Mouse (Mus musculus) cerebellum, adult 9-11 months (tissue): ENCODE measurements around the gene Ccdc71.
A peak's percentile ranks its signal among the peaks of the same experiment; 100 is the strongest.

Experiments used
- DNase-seq: peaks from one replicate; pipeline ENCODE4 v3.0.0; 2022

Gene Ccdc71

DNA sequence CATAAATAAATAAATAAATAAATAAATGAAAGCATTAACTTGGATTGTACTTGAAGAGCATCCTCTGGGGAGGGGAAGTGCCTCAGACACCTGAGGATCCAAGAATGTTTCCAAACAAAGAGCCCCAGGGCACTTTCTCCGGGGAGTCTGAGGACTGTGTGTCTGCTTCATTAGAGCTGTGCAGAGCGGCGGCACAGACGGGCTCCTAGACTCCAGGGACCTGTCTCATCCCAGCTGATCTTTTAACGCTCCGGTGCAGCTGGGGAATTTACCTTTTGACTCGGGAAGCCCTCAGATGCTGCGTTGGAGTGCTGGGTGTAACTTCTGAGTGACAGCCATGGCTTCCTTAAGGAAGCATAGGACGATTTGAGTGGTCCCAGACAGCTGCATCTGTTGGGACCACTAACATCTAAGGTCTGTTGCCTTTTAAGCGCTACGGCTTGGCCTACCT lies 879 bp downstream of the Ccdc71 start, which contains the start of gene Klhdc8b:
Klhdc8b (minus strand) TSS at position 401 of the 451 bp plus-strand sequence.
- DNase-seq, result no peak

DNA sequence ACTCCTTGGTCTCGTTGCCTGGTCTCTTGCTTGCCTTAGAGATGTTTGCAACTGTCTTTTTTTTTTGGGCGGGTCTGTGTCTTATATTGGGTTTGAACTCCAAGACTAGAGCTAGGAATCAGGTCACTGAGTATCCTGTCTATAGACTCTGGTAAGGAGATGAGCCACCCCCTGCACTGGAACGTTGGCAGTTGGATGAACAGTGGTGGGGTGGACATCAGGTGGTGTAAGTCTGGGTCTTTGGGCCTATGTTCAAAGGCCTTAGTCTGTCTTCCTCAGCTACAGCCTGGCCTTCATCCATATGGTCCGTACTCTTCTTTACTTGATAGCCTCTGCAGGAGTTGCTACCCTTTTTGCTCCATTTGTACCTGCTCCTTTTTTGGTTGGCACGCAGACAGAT lies 1.3 kb downstream of the Ccdc71 start:
- DNase-seq, result no peak

DNA sequence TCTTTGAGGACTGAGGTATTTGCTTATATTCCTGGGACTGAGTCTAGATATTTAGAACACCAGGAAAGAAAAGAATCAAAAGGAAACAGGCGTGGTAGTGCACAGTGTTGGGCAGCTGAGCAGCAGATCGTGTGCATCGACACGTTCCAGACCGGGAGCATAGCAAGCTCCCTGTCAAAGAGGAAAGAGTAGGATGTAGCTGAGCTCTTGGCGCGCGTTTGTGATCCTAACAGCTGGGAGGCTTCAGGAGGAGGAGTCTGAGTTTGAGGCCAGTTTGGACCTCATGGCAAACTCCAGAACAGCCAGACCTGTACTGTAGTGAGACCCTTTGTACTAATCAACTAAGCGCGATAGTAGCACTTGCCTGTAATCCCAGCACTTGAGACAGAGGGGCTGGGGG lies 1.9 kb downstream of the Ccdc71 start:
- DNase-seq, result no peak

DNA sequence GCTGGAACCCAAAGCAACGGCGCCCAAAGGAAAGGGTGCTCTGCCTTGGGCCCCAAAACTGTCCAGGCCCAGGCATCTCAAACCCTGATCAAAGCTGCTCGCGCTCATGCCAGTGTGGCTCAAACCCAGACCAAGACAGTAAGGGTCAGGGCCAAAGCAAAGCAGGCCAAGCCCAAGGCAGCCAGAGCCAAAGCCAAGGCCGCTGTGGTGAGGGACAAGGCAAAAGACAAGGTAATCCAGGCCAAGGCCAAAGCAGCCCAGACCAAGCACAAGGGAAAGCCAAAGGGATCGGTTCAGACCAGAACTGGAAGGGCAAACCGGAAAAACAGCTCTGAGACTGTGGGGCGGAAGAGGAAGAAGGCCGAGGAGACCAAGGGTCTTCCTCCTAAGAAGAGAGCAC lies 3.4 kb downstream of the Ccdc71 start:
- no peak for DNase-seq

DNA sequence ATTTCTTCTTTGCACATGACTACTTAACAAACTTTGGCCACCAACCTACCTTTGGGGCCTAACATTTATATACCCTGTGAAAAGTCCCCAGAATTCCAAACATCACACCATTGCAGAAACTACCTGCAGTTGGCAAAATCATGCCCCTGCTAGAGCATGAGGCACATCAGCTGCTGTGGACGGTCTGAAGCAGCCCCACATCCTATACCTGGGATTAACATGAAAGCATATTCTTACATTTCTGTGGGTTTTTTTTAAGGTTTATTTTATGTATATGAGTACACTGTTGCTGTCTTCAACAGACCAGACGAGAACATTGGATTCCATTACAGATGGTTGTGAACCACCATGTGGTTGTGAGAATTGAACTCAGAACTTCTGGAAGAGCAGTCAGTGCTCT lies 5.9 kb downstream of the Ccdc71 start:
- no peak for DNase-seq

DNA sequence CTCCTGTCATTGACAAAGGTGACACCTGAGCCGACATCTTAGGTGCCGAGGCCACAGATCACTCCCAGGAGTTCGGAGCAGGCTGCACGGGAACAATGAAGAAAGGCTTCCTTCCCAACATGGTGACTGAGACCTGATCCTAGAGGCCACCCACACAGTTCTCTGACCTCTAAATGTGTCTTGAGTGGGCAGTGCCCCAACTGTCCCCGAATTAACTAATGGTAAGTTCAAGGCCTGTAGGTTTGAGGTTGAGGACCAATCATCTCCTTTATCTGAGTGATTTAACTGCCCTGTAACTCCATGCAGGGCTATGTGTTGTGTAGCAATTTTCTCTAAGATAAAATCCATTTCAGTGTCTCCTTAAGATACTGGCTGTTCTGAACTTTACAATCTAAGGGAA lies 9.1 kb downstream of the Ccdc71 start:
- no peak for DNase-seq

DNA sequence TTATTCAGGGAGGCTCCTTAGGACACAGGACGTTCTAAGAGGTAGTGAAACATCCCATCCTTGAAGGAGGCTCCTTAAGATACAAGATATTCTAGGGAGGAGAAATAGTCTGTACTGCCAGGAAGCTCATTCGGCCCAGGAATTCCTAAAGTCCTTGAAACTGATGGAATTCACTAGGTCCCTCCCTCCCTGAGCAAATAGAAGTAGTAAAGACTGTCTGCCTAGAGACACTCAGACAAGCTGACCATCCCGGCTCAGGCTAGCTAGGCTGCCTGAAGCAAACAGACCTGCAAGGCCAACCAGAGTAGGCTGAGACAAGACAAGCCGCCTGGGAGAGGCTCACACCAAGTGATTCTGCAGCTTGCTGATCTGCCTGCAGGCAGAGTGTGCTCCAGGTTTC lies 9.5 kb downstream of the Ccdc71 start:
- no peak for DNase-seq

DNA sequence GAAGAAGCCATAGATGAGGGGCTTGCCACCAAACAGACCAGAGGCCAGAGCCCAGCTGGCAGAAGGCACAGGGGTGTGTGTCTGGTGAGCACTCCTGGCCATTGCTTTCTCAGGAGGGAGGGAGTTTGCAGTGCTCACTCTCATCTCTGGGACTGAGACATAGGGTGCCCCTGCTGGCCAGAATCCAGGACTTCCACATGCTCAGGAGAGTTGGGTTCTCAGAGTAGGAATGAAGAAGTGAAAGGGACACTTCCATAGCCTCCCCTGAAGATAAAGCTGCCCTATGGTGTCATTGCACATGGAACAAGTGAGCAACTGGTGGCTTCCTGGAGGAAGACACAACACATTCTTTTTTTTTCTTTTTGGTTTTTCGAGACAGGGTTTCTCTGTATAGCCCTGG lies 14.2 kb downstream of the Ccdc71 start:
- DNase-seq, result no peak

DNA sequence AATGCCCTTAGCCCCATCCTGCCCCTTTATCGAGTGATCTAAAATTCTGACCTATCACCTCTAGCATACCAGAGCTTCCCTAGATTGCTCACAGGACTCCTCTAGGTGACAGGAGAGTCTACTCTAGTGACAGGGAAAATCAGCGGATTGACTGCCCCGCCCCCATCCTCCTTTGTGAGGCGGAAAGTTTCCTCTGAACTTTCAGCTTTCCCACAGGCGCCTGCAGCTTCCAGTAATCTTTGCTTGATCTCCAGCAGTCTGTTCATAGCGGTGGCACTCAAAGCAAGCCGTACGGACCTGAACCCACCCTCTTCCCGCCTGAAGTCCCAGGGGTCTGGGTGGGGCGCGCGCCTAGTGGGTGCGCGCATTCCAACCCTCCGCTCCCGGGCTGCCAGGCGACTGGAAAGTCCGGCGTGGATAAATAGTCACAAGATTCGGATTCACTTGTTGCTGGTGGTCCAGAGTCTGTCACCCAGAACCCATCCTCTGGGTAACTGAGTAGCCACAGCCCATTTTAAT lies 18.4 kb downstream of the Ccdc71 start:
- no peak for DNase-seq

DNA sequence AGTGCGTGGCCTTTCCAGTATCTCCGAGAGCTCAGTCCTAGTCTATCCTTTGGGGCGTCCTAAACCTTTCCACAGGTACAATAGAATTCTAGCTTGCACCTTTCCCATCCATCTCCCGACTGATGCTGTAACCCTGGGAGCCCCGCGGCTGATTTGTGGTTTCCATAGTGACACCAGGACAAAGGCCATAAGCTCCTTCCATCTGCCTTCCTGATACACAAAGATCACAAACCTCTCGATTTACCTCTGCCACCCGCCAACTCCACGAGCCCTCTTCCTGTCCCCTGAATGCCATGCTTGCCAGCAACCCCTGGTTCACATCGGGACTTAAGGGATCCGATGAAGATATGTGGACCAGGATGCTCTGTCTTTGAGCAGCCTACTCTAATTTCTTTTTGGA lies 18.9 kb downstream of the Ccdc71 start:
- no peak for DNase-seq

DNA sequence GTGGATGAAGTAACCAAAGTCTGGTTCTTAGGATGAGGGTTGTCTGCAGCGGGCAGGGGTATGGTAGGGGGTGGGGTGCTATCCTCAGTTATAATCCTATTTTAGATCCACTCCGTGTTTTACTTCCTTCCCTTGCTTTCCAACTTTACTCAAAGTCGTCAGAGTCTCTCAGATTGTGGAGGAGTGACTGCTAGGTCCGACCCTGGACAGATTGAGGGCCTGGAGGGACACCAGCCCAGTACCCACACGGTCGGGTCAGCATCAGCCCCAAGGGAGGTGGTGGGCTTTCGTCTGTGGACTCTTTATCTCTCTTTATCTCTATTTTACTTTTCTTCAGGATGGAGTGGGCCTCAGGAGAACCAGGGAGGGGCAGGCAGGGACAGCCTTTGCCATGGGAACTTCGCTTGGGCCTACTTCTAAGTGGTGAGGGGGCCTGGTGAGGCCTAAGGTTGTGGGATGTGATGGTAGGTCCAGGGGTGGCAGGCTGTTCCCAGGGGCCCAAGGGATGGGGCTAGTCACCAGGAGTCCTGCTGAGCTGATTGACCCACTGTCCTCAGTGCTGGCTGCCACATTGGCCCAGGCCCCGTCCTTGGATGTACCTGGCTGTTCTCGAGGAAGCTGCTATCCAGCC lies 19.5 kb downstream of the Ccdc71 start, which contains the start of gene Lamb2:
Lamb2 (plus strand) TSS at position 16 of the 631 bp plus-strand sequence.
- DNase-seq, result no peak

DNA sequence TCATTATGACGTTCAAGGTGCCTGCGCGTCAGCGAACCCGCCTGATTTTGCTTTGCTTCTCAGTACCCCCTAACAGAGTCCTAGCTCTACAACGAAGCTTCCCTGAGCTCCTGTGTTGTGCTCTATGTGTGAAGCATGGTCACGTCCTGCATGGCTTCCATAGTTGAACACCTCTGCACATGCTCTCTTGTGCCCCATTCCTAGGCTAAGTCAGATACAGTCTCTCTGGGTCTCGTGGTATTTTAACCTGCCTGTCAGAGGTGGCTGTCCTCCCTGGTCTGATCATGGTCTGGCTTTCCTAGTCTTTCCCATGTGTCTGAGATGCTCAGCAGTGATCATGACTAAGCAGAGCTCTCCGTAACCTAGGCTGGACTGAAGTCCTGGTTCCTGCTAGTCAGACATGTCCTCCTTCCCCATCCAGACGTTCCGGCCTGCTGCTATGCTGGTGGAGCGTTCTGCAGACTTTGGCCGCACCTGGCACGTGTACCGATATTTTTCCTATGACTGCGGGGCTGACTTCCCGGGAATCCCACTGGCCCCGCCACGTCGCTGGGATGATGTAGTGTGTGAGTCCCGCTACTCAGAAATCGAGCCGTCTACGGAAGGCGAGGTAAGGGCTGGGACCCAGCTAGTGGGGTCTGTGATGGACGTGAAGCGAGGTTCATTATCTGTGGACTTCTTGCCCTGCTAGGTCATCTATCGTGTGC lies 20.6 kb downstream of the Ccdc71 start:
- DNase-seq, result no peak

DNA sequence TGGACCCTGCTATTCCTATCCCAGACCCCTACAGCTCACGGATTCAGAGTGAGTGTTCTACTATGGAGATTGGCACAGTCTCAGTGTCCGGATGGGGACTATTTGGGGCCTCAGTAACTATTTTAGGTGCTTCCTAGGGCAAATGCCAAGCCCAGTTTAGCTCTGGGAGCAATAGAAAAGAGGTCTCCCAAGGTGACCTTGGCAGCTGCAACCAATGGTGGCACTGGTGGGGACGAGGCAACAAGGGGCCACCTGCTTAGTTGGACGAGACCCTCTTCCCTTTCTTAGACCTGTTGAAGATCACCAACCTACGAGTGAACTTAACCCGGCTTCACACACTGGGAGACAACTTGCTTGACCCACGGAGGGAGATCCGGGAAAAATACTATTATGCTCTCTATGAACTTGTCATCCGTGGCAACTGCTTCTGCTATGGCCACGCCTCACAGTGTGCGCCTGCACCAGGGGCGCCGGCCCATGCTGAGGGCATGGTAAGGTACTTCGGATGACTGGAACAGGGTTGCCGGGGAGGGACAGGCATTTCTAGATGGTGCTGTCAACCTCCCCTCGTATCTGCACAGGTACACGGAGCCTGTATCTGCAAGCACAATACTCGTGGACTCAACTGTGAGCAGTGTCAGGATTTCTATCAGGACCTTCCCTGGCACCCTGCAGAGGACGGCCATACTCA lies 21.3 kb downstream of the Ccdc71 start:
- no peak for DNase-seq

DNA sequence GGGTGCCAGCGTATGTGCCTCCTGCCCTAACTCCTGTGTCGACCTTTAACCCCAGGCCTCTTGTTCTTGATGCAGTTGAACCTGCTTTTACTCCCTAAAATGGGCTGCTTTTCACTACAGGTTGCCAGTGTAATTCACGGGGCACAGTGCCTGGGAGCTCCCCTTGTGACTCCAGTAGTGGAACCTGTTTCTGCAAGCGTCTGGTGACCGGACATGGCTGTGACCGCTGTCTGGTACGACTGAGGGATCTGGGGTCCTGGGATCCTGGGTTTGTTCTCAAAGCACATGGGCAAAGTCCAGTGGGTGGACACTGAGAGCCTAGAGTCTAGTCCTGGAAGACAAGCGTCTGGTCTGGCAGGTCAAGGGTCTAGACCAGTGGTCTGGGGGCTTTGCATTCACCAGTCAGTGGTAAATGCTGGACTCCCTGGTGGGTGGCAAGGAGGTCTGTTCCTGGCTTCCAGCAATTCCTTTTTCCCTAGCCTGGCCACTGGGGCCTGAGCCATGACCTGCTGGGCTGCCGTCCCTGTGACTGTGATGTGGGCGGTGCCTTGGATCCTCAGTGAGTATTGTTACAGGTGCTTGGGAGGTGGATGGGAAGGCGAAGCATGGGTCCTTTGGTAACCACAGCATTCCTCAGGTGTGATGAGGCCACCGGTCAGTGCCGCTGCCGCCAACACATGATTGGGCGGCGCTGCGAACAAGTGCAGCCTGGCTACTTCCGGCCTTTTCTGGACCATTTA lies 22.9 kb downstream of the Ccdc71 start:
- DNase-seq, result no peak

DNA sequence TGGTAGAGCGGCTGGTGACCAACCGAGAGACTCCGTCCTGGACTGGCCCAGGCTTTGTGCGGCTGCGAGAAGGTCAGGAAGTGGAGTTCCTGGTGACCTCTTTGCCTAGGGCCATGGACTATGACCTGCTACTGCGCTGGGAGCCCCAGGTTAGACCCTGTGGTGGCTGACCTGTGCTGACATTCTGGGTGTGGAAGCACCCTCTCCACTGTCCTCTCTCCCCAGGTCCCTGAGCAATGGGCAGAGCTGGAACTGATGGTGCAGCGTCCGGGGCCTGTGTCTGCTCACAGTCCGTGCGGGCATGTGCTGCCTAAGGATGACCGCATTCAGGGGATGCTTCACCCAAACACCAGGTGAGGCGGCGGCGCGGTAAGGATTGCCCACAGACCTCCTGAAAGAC lies 23.7 kb downstream of the Ccdc71 start:
- DNase-seq, result no peak

DNA sequence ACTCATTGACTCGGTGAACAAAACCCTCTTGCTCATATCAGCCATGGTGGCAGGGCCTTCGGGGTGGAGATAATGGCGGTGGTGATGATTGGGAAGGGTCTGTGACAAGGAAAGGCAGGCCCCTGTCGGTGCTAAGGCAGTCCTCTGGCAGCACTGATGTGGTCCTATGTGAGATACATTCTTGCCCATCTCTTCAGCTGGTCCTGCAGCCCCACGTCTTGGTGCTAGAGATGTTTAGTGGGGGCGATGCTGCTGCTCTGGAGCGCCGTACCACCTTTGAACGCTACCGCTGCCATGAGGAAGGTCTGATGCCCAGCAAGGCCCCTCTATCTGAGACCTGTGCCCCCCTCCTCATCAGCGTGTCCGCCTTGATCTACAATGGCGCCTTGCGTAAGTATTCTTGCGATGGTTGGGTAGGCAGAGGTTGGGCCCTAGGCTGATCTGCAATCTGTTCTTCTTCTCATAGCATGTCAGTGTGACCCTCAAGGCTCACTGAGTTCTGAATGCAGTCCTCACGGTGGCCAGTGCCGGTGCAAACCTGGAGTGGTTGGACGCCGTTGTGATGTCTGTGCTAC lies 25.1 kb downstream of the Ccdc71 start:
- no peak for DNase-seq

DNA sequence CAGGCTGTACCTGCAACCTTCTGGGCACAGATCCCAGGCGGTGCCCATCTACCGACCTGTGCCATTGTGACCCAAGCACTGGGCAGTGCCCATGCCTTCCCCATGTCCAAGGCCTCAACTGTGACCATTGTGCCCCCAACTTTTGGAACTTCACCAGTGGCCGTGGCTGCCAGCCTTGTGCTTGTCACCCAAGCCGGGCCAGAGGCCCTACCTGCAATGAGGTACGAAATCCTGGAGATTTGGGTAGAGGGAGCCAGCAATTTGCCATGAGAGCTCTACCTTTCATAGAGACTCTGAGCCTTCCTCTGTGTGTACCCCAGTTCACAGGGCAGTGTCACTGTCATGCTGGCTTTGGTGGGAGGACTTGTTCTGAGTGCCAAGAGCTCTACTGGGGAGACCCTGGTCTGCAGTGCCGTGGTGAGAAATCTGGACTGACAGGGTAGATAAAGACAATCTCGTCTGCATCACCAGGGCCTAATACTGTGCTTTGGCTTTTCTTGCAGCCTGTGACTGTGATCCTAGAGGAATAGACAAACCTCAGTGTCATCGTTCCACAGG lies 26.7 kb downstream of the Ccdc71 start:
- DNase-seq, result no peak

DNA sequence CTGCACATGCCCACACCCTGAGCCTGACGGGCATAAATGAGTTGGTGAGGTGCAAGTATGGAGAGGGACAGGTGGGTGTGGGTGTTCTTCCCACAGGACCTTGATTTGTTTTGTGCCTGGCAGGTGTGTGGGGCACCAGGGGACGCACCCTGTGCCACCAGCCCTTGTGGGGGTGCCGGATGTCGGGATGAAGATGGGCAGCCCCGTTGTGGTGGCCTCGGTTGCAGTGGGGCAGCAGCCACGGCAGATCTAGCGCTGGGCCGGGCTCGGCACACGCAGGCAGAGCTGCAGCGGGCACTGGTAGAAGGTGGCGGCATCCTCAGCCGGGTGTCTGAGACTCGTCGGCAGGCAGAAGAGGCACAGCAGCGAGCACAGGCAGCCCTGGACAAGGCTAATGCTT lies 28.1 kb downstream of the Ccdc71 start:
- no peak for DNase-seq

DNA sequence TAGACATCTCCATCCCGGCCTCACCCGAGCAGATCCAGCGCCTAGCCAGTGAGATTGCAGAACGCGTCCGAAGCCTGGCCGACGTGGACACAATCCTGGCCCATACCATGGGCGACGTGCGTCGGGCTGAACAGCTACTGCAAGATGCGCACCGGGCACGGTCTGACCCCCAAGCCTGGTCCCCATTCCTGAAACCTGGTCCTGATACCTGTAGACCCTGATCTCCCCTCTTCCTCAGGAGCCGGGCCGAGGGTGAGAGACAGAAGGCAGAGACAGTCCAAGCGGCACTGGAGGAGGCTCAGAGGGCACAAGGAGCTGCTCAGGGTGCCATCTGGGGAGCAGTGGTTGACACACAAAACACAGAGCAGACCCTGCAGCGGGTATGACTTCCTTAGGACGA lies 28.9 kb downstream of the Ccdc71 start:
- no peak for DNase-seq

DNA sequence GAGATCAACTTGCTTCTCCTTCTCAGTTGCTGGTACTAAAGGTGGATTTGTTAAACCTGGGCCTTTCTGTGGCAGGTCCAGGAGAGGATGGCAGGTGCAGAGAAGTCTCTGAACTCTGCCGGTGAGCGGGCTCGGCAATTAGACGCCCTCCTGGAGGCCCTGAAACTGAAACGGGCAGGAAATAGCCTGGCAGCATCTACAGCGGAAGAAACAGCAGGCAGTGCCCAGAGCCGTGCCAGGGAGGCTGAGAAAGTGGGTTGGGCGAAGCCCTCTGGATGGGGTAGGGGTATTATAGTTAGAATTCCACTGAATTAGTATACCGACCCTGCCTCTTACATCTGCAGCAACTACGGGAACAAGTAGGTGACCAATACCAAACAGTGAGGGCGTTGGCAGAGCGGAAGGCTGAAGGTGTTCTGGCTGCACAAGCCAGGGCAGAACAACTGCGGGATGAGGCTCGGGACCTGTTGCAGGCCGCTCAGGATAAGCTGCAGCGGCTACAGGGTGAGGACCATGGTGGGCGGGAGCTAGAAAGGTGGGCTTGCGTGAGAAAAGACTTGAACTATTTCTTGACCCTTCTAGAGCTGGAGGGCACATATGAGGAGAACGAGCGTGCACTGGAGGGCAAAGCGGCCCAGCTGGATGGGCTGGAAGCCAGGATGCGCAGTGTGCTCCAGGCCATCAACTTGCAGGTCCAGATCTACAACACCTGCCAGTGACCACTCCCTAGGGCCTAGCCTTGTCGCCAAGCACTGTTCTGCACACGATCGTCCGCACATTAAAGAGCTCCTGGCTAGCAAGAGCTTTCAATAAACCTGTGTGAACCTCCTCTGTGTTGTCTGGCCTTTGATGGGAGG lies 29.6 kb downstream of the Ccdc71 start:
- DNase-seq, result peak; percentile 54

DNA sequence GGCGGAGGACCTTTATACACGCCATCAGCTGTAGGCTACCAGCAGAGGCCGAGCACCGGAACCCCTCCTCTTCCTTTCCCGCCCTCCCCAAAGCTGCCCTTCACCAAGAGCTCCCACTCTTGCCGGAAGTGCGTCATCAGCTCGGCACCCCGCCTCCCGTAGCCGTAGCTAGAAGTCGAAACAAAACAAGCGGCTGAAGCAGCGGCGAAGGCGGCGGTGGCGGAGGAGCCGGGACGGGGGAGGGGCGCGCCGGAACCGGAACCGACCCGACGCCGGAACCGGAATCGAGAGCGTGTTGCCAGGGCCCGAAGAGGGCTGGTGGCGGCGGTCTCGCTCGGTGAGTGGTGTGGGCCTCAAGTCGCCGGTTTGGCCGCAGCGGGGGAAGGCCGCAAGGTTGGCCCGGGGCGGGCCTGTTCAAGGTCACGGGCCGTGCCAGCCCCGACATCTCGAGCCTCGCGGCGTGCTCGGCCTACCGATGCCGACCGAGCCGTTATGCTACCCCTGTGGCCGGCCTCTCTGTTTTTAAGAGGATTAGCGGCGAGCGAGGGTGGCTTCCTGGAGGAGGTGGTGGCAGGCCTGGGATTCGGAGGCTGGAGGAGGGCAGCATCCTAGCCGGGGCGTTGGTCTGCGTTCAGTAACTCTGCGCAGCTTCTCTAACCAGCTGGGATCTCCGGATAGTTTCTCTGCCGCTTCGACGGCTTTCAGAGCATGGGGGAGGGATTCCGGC lies 30.4 kb downstream of the Ccdc71 start, which contains the start of gene Usp19:
Usp19 (plus strand) TSS at position 44 of the 727 bp plus-strand sequence.
- DNase-seq, result peak; percentile 98
